8 mouse cellular contexts compared by ENCODE assay signal in genomic region chr6:32961477-32961876, GRCm38 (mm10).
"Had no signal": no experiment of that assay in that cellular context is flagged by ENCODE, and none has a peak within 500 bp of the region (broad histone marks: within the 10 kb centered on the region; RNA-seq: fewer than 3 reads in every experiment).

No protein-coding gene starts in this region.

- DNase-seq: kidney, adult 18-20 months; liver; lung, adult 18-20 months; lung, postnatal 10 days; lung, postnatal 36 days; thymus, adult 2 months; thymus, postnatal 14 days; thymus, postnatal 4 days had no signal
